Mouse (Mus musculus): ENCODE results near the gene Cxcl17.

Cxcl17 gene

DNA sequence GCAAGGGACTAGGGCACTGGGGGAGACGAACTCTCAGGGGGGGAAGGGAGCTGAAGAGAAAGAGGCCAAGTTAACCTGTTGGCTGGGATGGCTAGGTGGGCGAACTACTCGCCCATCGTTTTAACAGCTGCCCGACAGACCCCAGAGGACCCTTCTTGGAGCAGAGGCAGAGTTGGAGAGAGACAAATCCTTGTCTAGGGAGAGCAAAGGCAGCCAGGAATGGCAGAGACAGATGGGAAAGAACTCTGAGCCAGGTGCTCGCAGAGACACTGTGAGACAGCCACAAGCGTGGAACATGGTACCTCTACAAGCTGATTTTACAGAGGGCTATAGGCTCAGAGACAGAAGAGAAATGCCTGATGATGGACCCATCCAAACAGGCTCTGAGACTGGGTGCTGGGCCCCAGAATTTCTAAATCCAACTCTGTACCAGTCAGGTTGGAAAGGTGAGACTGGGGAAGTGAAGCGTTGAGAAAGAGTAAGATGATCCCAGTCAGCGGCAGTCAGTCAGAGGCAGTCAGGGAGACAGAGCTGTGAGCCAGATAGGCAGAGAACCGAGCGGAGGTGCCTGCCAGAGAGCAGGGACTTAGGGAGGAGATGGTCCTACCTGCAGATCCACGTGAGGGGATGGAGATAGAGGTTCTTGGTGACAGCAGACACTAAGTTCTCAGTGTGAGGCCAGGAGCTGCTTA lies 43.5 kb downstream of the Cxcl17 start, which contains the start of gene Cnfn:
Gene Cnfn (minus strand): TSS at position 667 of the 692 bp plus-strand sequence.
- no peak for DNase-seq (ENCODE audit: low spot score in 2 of 2)

GRCm38 (mm10) chr7:25368333-25368732 lies 44.4 kb downstream of the Cxcl17 start:
- DNase-seq (ENCODE audit: low spot score in 2 of 2): no peak

DNA sequence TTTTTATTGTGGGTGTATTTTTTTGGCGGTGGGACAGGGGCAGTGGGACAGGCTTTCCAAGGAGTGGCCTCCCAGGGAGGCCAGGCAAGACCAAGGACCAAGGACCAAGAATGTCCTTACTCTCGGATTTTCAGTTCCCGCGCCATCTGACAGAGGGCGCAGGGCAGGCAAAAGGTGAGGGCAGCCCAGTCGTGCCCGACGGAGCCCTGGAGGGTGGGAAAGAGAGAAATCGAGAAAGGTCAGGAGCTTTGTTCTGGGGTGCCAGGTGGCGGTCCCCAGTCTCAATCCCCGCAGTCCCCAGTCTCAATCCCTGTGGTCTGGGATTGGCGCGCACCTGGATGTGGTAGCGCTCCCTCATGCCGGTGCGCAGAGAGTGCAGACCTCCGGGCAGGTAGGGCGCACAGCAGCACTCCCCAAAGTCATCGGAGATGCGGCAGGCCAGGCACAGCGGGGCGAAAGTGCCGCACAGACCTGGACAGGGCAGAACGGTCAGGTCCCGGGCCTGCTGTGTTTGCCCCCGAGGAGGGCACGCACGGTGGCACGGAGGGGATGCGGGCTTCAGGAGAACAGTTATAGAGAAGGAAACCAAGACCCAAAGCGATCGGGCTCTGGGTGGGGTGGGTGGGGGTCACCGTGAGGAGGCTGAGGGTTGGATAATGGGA lies 44.9 kb downstream of the Cxcl17 start:
- no peak for DNase-seq (ENCODE audit: low spot score in 2 of 2)

GRCm38 (mm10) chr7:25365937-25366625 lies 46.6 kb downstream of the Cxcl17 start:
- no peak for DNase-seq (ENCODE audit: low spot score in 2 of 2)

- no peak for DNase-seq (ENCODE audit: low spot score in 2 of 2)
These were observed 49.1 kb downstream of the Cxcl17 start for GRCm38 (mm10) chr7:25363632-25364031.

- DNase-seq (ENCODE audit: low spot score in 2 of 2): no peak
These were observed 49.5 kb downstream of the Cxcl17 start for GRCm38 (mm10) chr7:25363151-25363550.

DNA sequence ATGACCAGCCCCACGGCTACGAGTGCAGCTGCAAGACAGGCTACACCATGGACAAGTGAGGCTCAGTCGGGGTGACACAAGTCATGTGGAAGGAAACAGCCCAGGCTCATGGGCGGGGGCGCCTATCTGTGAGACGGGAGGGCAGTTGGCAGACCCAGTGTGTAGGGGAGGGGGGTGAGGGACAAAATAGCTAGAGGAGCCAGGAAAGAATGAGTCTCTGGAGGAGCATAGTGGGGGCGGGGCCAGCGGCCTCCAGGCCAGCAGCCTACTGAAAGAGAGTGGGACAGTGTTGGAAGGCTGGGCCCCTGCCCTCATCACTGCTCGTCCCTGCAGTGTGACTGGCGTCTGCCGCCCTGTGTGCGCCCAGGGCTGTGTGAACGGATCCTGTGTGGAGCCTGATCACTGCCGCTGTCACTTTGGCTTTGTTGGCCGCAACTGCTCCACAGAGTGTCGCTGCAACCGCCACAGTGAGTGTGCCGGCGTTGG lies 53.9 kb downstream of the Cxcl17 start:
- DNase-seq (ENCODE audit: low spot score in 2 of 2): no peak

Data from frontal cortex, postnatal 25 days (tissue).